Mouse (Mus musculus) right cerebral cortex, postnatal 4 days (tissue): ENCODE results near the gene Olfr655.

Experiments used
- DNase-seq: peaks from one replicate; pipeline ENCODE4 v3.0.0-alpha.2; 2022

Gene Olfr655

GRCm38 (mm10) chr7:104601679-104602078 is at the start of gene Olfr655:
Olfr655 (minus strand) TSS chr7:104601779.
- no peak for DNase-seq

- DNase-seq = peak; percentile 39
Observed at GRCm38 (mm10) chr7:104646841-104647482, 45.4 kb upstream of the Olfr655 start, which contains the start of gene Olfr658. Olfr658 (minus strand) TSS chr7:104647305.

GRCm38 (mm10) chr7:104624494-104624893 is 22.9 kb upstream of the Olfr655 start, which contains the start of gene Olfr657:
Olfr657 (plus strand) TSS chr7:104624794.
- DNase-seq = no peak

- DNase-seq = no peak
Observed at GRCm38 (mm10) chr7:104613655-104614054, 12.1 kb upstream of the Olfr655 start, which contains the start of gene Olfr656. Olfr656 (plus strand) TSS chr7:104613955.

- no peak for DNase-seq
Observed at GRCm38 (mm10) chr7:104604727-104605126, 3.1 kb upstream of the Olfr655 start.

GRCm38 (mm10) chr7:104603173-104603572 is 1.6 kb upstream of the Olfr655 start:
- DNase-seq = peak; percentile 12

- no peak for DNase-seq
Observed at GRCm38 (mm10) chr7:104588274-104588673, 13.3 kb downstream of the Olfr655 start.

- DNase-seq = no peak
Observed at GRCm38 (mm10) chr7:104586725-104587124, 14.9 kb downstream of the Olfr655 start, which contains the start of gene Olfr654. Olfr654 (plus strand) TSS chr7:104587025.

- no peak for DNase-seq
Observed at GRCm38 (mm10) chr7:104581429-104581828, 20.1 kb downstream of the Olfr655 start.

- DNase-seq = no peak
Observed at GRCm38 (mm10) chr7:104580846-104581245, 20.7 kb downstream of the Olfr655 start.

- DNase-seq = no peak
Observed at GRCm38 (mm10) chr7:104577014-104577413, 24.6 kb downstream of the Olfr655 start, which contains the start of gene Olfr653. Olfr653 (plus strand) TSS chr7:104577314.

GRCm38 (mm10) chr7:104560601-104561000 is 41.0 kb downstream of the Olfr655 start, which contains the start of gene Olfr652:
Olfr652 (plus strand) TSS chr7:104560901.
- DNase-seq = no peak

- no peak for DNase-seq
Observed at GRCm38 (mm10) chr7:104552700-104553099, 48.9 kb downstream of the Olfr655 start.

GRCm38 (mm10) chr7:104549833-104550232 is 51.7 kb downstream of the Olfr655 start, which contains the start of gene Olfr651:
Olfr651 (plus strand) TSS chr7:104550133.
- no peak for DNase-seq
